Mouse (Mus musculus): ENCODE results near the gene Ptpn21. TPM values are rescaled to one million over a fixed set of nuclear protein-coding genes. Genes with fewer than 3 reads are reported as not detected.

Gene Ptpn21
- total RNA-seq, 2 experiments from 2014 or later: 16.9 to 21.0 TPM

- peak in 1 of 2 experiments; percentile 6 for DNase-seq (ENCODE audit: low spot score in 2 of 2)
Observed at GRCm38 (mm10) chr12:98669086-98669485, 68.1 kb downstream of the Ptpn21 start.

- peak; percentile 41 to 48 for DNase-seq (ENCODE audit: low spot score in 2 of 2)
Observed at GRCm38 (mm10) chr12:98668132-98668814, 68.9 kb downstream of the Ptpn21 start.

GRCm38 (mm10) chr12:98662617-98663016 lies 74.6 kb downstream of the Ptpn21 start:
- no peak for DNase-seq (ENCODE audit: low spot score in 2 of 2)

GRCm38 (mm10) chr12:98656873-98657272 lies 80.3 kb downstream of the Ptpn21 start:
- DNase-seq (ENCODE audit: low spot score in 2 of 2): no peak

GRCm38 (mm10) chr12:98644852-98645251 lies 92.4 kb downstream of the Ptpn21 start:
- DNase-seq (ENCODE audit: low spot score in 2 of 2): no peak

GRCm38 (mm10) chr12:98628260-98628970 lies 108.8 kb downstream of the Ptpn21 start:
- DNase-seq (ENCODE audit: low spot score in 2 of 2): no peak

- peak; percentile 68 to 75 for DNase-seq (ENCODE audit: low spot score in 2 of 2)
Observed at GRCm38 (mm10) chr12:98627392-98628259, 109.6 kb downstream of the Ptpn21 start, which contains the start of gene Spata7. Spata7 (plus strand) TSS chr12:98628157.

Other genes with a start within 250 kb of the Ptpn21 start
- under 1 TPM in 1 of 2 experiments, not detected in 1; 0.16 TPM for gene Kcnk10, start 159.1 kb downstream of the Ptpn21 start, total RNA-seq (2021)
- 1 to 10 TPM; 7.6 to 7.8 TPM for gene Spata7, start 109.2 kb downstream of the Ptpn21 start, total RNA-seq (2021)
- 10 to 100 TPM; 85.4 to 86.6 TPM for gene Zc3h14, start 9.6 kb upstream of the Ptpn21 start, total RNA-seq (2021)
- gene Eml5, start 164.1 kb upstream of the Ptpn21 start, total RNA-seq (2021): 10 to 100 TPM; 19.1 TPM
- 10 to 100 TPM; 20.7 to 25.5 TPM for gene Ttc8, start 183.2 kb upstream of the Ptpn21 start, total RNA-seq (2021)

All from adrenal gland, adult 18-20 months (tissue).